Mouse (Mus musculus) thymus, adult 2 months (tissue): ENCODE measurements around the gene Plch1. TPM values are rescaled to one million over a fixed set of nuclear protein-coding genes. Genes with fewer than 3 reads are reported as not detected.

ENCODE experiments used
- DNase-seq: peaks from one replicate; pipeline ENCODE4 v3.0.0; 2021
- H3K27ac ChIP-seq: fragments of 200-500 bp; 2 replicates; pipeline ENCODE4 v1.5.1; 2012; ENCODE audit warnings: low read length, control low read depth; ENCODE audit not compliant: control insufficient read depth, insufficient read depth
- H3K27me3 ChIP-seq: fragments of 200-500 bp; 2 replicates; pipeline ENCODE4 v1.6.1; 2012; ENCODE audit warnings: mild to moderate bottlenecking, low read length, moderate library complexity, mixed read lengths; ENCODE audit not compliant: control insufficient read depth, insufficient read depth
- H3K36me3 ChIP-seq: fragments of 200-500 bp; 2 replicates; pipeline ENCODE4 v1.6.1; 2012; ENCODE audit warnings: mild to moderate bottlenecking, low read length, moderate library complexity; ENCODE audit not compliant: control insufficient read depth, insufficient read depth
- H3K4me1 ChIP-seq: fragments of 200-500 bp; replicated peaks from 2 replicates; pipeline ENCODE4 v1.6.1; 2012; ENCODE audit warnings: low read length; ENCODE audit not compliant: control insufficient read depth, insufficient read depth
- H3K4me3 ChIP-seq: fragments of 200-500 bp; 2 replicates; pipeline ENCODE4 v1.5.1; 2012; ENCODE audit warnings: mild to moderate bottlenecking, low read length, control low read depth, moderate library complexity; ENCODE audit not compliant: control insufficient read depth, insufficient read depth
- CTCF ChIP-seq: fragments of 200-500 bp; IDR thresholded peaks from 2 replicates; pipeline ENCODE4 v1.5.1; 2012; ENCODE audit warnings: mild to moderate bottlenecking, control low read depth, low read length, moderate library complexity, borderline replicate concordance; ENCODE audit not compliant: control insufficient read depth, poor library complexity, insufficient read depth; ENCODE audit errors: extremely low read depth
- POLR2A ChIP-seq: fragments of 200-500 bp; IDR thresholded peaks from 2 replicates; pipeline ENCODE4 v1.6.1; 2012; ENCODE audit warnings: mild to moderate bottlenecking, low read length, control low read depth, moderate library complexity; ENCODE audit not compliant: control insufficient read depth, poor library complexity, insufficient read depth; ENCODE audit errors: extremely low read depth
- WGBS: fragments of 180-500 bp; shearing (Covaris S2); methylation state at CpG from one replicate; pipeline ENCODE4 v1.1.7; 2018; 5-methylcytosine and 5-hydroxymethylcytosine counted together
- polyA plus RNA-seq: library from polyadenylated mRNA; depleted of rRNA; stranded (reverse); fragments of >200 nt; gene quantifications from 2 replicates; pipeline ENCODE4 v1.2.3, GENCODE M21; 2012

Plch1 gene
- polyA plus RNA-seq, 1 experiment: 0.15 TPM

DNA sequence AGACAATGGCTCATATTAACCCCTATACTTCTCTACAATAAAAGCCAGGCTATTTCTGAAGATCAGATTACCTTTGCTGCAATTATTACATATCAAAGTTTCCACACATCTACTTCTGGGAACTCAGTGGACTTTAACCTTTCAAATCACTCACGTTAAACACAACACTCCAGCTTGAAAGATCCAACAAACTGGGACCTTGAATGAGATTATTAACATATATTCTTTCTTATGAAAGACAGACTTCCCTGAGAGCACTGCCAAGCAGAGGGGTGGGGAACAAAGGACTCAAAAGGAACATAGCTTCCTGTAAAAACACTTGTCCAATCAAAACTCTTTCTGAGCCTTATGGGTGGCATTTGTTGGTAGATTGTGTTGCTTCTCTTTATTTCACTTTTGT is 85.1 kb downstream of the Plch1 start:
- H3K36me3 ChIP-seq: no peaks in the 10 kb centered on the region
- no peak overlapping the region for H3K27ac ChIP-seq
- 85% methylated on average over 1 of the region's 1 CpGs for WGBS
- TF ChIP-seq POLR2A (no peak), CTCF (no peak)
- no peak overlapping the region for H3K4me3 ChIP-seq
- no peaks in the 10 kb centered on the region for H3K4me1 ChIP-seq
- DNase-seq: no peak
- H3K27me3 ChIP-seq: no peaks in the 10 kb centered on the region

DNA sequence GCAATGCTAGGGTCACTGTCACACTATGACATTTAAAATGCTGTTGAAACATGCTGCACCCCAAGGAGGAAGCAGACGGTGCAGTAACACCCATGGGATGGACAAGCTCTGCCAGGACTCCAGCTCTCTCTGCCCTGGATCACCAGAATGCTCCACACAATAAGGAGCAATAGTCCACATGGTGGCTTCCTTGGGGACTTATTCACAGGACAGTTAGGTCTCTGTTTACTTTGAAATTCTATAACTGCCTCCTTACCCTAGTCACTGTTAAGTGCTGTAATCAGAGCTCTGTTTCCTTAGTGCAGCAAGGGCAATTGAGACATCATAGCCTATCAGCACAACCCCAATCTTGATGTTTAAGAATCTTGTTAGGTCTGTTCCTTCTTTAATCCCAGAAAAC is 92.4 kb downstream of the Plch1 start:
- Histone ChIP-seq H3K36me3 (no peaks in the 10 kb centered on the region), H3K4me1 (no peaks in the 10 kb centered on the region), H3K4me3 (no peak overlapping the region), H3K27me3 (no peaks in the 10 kb centered on the region), H3K27ac (no peak overlapping the region)
- WGBS: 80% methylated on average over 1 of the region's 1 CpGs
- TF ChIP-seq CTCF (no peak), POLR2A (no peak)
- no peak for DNase-seq

DNA sequence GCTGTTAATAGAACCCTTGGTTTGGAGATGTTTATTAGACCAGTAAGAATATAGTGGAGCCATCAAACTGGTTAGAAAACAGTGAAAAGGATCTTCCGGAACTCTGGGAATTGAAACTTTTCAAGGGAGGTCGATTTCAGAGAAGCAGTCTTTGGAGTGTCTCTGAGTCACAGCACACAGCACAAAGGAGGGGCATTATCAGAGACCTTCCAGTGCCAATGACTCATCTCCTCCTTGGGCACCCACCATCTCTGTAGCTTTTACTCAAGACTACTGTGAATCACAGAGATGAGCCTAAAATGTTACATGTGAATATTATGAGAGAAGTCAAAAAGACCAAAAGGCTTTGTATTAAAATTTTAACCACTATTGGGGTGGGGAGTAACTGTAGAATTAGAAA is 93.8 kb downstream of the Plch1 start:
- no peak overlapping the region for H3K27ac ChIP-seq

DNA sequence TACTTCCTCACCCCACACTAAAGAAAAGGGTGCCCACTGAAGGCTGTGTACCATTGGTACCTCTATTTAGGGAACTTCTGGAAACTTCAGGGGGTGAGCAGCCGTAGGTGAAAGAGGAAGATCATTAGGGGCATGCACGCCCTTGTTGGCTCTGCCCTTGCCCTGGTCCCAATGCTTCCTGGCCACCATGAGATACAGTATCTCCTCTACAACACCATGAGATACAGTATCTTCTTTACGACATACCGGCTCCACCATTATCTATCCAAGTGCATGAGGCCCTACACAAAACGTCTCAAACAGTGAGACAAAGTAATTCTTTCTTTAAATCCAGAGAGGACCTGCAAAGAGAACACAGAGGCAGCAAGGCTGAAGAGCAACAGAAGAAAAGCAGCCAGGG is 98.6 kb downstream of the Plch1 start:
- Histone ChIP-seq H3K4me1 (no peaks in the 10 kb centered on the region), H3K27me3 (no peaks in the 10 kb centered on the region), H3K27ac (no peak overlapping the region), H3K36me3 (no peaks in the 10 kb centered on the region), H3K4me3 (no peak overlapping the region)
- 63% methylated on average over 5 of the region's 5 CpGs for WGBS
- TF ChIP-seq CTCF (no peak), POLR2A (no peak)
- DNase-seq: no peak

More for the DNA sequence above, 93.8 kb downstream of the Plch1 start:
- no peak for TF ChIP-seq CTCF
- no peak for TF ChIP-seq POLR2A
- Histone ChIP-seq H3K4me1 (no peaks in the 10 kb centered on the region), H3K27me3 (no peaks in the 10 kb centered on the region), H3K4me3 (no peak overlapping the region), H3K36me3 (no peaks in the 10 kb centered on the region)
- DNase-seq: no peak
- WGBS: 84% methylated on average over 2 of the region's 2 CpGs

DNA sequence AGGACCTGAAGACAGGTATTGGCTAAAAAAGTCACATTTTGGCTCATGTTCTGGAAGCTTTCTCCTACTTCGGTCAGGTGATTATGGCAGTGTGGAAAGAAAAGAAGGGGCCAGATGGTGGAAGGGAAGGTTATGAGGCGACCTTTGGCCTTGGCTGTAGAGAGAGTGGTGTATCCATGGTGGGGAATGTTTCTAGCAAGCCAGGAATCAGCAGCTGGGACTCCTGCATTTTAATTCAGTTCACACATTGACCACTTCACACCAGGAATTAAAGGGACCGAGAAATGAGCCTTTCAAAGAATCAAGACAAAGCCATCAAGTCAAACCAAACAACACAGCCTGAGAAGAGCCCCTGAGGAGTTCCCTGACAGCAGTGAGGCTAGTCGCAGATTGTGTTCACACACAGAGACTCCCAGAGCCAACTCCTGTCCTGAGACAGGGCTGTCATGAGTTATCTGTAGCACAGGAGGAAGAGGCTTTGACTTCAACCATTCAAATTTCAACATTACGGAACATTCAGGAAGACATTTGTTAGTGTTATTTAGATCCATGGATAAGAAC is 112.4 kb downstream of the Plch1 start:
- no peak overlapping the region for H3K27ac ChIP-seq
- 77% methylated on average over 5 of the region's 5 CpGs for WGBS
- H3K4me1 ChIP-seq: no peaks in the 10 kb centered on the region
- no peaks in the 10 kb centered on the region for H3K36me3 ChIP-seq
- DNase-seq: no peak
- TF ChIP-seq POLR2A (no peak), CTCF (no peak)
- H3K4me3 ChIP-seq: no peak overlapping the region
- no peaks in the 10 kb centered on the region for H3K27me3 ChIP-seq

DNA sequence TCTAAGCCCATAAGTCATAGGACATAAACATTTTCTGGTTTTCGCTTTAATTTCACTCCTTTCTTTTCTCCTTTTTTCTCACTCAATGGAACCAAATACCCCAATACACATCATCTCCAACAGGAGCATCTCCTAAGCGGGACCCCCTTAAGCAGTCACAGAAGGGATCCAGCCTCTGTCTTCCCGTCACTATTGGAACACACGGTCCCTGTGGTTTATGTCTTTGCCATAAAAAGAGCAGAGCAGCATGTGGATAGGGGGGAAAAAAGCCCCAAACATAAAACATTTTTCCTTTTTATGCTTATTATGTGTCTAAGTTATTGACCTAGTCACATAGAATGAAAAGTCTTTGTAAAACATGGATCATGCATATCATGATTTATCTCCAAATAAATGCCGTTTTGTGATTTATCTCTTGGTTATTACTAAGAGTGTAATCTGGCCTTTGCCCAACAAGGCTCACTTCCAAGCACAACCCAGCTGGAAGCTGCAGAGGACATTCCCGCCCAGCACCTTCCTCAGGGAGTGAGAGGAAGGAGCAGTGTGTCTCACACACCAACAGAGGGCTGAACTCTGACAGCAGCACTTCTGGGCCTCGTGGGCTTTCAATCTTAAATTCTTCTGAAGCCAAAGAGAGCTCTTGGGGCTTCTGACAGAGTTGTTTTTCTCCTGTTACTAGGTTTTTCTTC is 126.5 kb downstream of the Plch1 start:
- no peak for DNase-seq
- whole genome bisulfite sequencing: 83% methylated on average over 7 of the region's 7 CpGs

DNA sequence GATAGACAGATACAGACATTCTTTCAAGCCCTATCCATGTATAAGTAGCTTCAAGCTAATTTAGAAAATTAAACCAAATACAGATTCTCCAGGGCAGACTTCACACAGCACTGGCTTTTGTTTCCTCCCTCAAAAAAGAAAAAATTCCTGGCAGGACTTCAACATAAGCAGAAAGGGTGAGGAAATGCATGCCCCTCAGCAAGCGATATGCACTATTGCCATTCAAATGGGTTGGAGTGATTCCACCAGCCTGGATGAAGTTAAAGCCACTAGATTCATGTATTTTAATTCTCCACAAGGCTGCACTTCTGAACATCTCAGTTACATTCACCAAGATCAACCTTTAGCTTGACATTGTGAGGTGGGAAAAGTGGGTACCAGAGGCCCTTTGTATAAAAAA is 138.5 kb downstream of the Plch1 start:
- 86% methylated on average over 1 of the region's 1 CpGs for WGBS
- H3K27me3 ChIP-seq: no peaks in the 10 kb centered on the region
- no peaks in the 10 kb centered on the region for H3K36me3 ChIP-seq
- TF ChIP-seq POLR2A (no peak), CTCF (no peak)
- H3K4me3 ChIP-seq: no peak overlapping the region
- H3K27ac ChIP-seq: no peak overlapping the region
- H3K4me1 ChIP-seq: no peaks in the 10 kb centered on the region
- DNase-seq: no peak

More for the DNA sequence above, 126.5 kb downstream of the Plch1 start:
- no peak overlapping the region for H3K4me3 ChIP-seq
- no peaks in the 10 kb centered on the region for H3K27me3 ChIP-seq
- TF ChIP-seq CTCF (no peak), POLR2A (no peak)
- H3K36me3 ChIP-seq: no peaks in the 10 kb centered on the region
- H3K4me1 ChIP-seq: no peaks in the 10 kb centered on the region
- H3K27ac ChIP-seq: no peak overlapping the region
